Mouse (Mus musculus) myocyte (in vitro differentiated cells): ENCODE data around the gene Nhlrc3.

Source experiments
- CEBPB ChIP-seq: IDR thresholded peaks from 2 replicates; pipeline ENCODE4 v1.6.1; 2011; ENCODE audit warnings: mild to moderate bottlenecking, moderate library complexity; ENCODE audit not compliant: poor library complexity, insufficient read depth, severe bottlenecking
- MYOD1 ChIP-seq, 3 experiments: IDR thresholded peaks; one replicate each; pipeline ENCODE4 v1.6.1; 2011; ENCODE audit warnings: control low read depth in 2 of 3, low read depth in 2 of 3, mild to moderate bottlenecking in 2 of 3, moderate library complexity in 1 of 3; ENCODE audit not compliant: insufficient read length in 2 of 3, control insufficient read depth in 1 of 3
- POLR2A ChIP-seq: IDR thresholded peaks from one replicate; pipeline ENCODE4 v1.6.1; 2011; ENCODE audit warnings: low read depth, mild to moderate bottlenecking, control low read depth, moderate library complexity; ENCODE audit not compliant: insufficient read length
- POLR2AphosphoS2 ChIP-seq: IDR thresholded peaks from one replicate; pipeline ENCODE4 v1.6.1; 2011; ENCODE audit warnings: low read depth, control low read depth; ENCODE audit not compliant: insufficient read length
- TCF12 ChIP-seq: IDR thresholded peaks from one replicate; pipeline ENCODE4 v1.6.1; 2011; ENCODE audit warnings: mild to moderate bottlenecking, control low read depth; ENCODE audit not compliant: poor library complexity, insufficient read depth, severe bottlenecking
- USF1 ChIP-seq: IDR thresholded peaks from one replicate; pipeline ENCODE4 v1.6.1; 2011; ENCODE audit warnings: low read depth, mild to moderate bottlenecking, control low read depth, moderate library complexity

DNA sequence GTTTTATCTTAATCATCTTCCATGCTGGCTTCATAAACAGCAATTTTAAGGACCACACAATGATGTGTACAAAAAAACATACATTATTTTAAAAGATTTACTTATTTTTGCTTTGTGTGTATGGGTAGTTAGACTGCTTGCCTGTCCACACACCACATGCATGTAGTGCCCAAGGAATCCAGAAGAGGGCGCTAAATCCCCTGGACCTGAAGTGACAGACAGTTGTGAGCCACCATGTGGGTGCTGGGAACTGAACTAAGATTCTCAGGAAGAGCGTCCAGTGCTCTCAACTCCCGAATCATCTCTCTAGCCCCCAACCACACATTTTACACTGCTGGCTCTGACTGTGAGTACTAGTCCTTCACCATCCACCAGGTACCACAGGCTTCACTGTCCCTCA, 28.5 kb downstream of the Nhlrc3 start:
- TF ChIP-seq USF1 (no peak), POLR2A (no peak), TCF12 (no peak), CEBPB (no peak), MYOD1 (IDR thresholded peaks at IDR 0.05; ENCODE audit: control insufficient read depth in 1 of 3, insufficient read length in 2 of 3, low read depth in 2 of 3) (no peak), POLR2AphosphoS2 (no peak)
